Mouse (Mus musculus): ENCODE results near the gene Wdr61.

Gene Wdr61

DNA sequence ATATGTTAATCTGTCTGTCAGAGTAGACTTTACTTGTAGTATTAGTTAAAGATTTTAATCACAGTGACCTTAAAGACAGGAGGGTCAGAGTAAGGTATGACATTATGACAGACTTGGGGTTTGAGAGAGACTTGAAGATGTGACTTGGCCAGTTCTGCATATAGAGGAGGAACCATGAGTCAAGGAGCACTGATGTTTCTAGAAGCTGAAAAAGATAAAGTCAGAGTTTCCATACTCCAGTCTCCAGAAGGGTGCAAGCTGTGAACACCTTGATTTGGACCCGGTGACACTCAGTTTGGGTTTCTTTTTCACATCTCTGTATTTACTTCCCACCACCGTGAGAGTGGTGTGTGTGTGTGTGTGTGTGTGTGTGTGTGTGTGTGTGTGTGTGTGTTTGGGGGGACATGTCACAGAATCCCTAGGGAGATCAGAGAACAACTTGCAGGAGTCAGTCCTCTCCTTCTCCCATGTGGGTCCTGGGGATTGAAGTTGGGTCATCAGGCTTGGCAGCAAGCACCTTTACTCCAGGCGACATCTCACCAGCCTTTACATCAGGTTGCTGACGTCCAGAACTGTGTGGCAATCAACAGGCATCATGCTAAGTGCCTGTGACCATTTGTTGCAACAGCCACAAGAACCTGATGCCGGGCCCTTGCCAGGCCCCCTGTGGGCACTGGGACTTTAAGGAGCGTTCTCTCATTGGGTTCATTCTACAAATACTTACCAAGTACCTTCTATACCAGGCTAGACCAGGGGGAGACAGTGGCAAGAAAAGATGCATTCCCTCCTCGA lies 50.3 kb downstream of the Wdr61 start:
- no peak for DNase-seq (ENCODE audit: extremely low read depth, insufficient read length, low spot score)

DNA sequence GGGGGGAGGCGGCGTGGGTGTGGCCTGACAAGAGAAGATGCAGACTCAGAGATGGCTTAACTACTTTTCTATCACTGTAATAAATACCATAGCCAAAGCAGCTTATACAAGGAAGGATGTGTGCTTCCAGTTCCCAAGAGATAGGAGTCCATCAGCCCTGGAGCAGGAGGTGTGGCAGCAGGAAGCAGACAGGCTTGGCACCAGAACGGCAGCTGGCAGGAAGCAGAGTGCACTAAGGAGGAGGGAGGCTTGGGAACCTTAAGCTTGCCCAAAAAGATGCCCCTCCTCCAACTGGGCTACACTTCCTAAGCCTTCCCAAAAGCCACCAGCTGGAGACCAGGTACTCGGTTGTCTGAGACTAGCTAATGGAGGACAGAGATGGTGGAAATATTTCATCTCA lies 51.5 kb downstream of the Wdr61 start:
- DNase-seq (ENCODE audit: extremely low read depth, insufficient read length, low spot score) = no peak

- peak; percentile 60 for DNase-seq (ENCODE audit: extremely low read depth, insufficient read length, low spot score)
These were observed 57.8 kb downstream of the Wdr61 start for GRCm38 (mm10) chr9:54676531-54676986.

- DNase-seq (ENCODE audit: extremely low read depth, insufficient read length, low spot score) = no peak
These were observed 60.4 kb downstream of the Wdr61 start for GRCm38 (mm10) chr9:54673887-54674286.

DNA sequence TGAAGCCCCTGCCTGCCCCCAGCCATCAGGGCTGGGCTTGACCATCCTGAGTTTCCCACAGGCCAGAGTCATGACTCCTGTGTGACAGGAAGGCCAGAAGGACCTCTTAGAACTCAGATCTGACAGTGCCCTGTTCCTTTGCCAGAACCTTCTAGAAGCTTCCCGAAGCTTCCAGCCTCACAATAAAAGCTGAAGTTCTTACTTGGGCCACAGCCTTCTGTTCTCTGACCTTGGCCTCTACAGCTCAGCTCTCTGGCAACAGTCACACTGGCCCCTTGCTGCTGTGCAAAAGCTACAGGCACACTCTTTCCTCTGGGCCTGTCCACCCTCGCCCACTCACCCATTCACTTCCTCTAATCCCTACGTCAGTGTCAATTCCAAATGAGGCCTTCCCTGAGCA lies 62.4 kb downstream of the Wdr61 start:
- no peak for DNase-seq (ENCODE audit: extremely low read depth, insufficient read length, low spot score)

DNA sequence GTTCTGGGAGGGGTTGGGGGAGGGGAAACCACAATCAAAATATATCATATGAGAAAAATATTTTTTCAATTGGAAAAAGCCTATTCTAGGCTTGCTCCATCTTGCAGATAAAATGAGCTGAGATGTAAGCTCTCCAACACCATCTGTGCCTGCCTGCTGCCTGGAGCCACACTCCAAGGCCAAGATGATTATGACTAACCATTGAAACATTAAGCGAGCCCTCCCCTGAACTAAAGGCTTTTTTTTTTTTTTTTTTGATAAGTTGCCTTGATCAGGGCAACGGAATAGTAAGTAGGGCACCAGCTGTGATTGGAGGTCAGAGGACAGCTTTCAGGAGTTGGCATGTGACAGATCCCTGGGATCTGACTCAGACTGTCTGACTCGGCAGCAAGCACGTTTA lies 65.9 kb downstream of the Wdr61 start:
- no peak for DNase-seq (ENCODE audit: extremely low read depth, insufficient read length, low spot score)

- no peak for DNase-seq (ENCODE audit: extremely low read depth, insufficient read length, low spot score)
These were observed 68.2 kb downstream of the Wdr61 start for GRCm38 (mm10) chr9:54666116-54666515.
